Mouse (Mus musculus): ENCODE results near the gene Ucp3.
A peak's percentile ranks its signal among the peaks of the same experiment; 100 is the strongest.

Ucp3 gene

DNA sequence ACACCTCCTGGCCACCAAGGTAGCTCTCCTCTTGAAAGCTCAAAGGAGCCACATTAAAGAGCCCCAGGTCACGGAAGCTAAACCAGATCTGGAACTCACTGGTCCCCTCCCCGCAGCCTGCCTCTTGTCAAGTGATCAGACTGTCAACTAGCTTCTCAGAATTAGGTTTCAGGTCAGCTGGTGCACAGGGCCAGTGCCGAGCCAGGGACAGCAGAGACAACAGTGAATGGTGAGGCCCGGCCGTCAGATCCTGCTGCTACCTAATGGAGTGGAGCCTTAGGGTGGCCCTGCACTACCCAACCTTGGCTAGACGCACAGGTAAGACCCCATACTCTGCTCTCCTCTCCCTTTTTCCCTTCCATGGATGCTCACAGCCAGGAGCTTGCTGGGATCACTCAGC is at the start of gene Ucp3:
Gene Ucp3 (plus strand): TSS at position 214 of the 400 bp plus-strand sequence.
- no peak for ATAC-seq (ENCODE audit: low TSS enrichment)

DNA sequence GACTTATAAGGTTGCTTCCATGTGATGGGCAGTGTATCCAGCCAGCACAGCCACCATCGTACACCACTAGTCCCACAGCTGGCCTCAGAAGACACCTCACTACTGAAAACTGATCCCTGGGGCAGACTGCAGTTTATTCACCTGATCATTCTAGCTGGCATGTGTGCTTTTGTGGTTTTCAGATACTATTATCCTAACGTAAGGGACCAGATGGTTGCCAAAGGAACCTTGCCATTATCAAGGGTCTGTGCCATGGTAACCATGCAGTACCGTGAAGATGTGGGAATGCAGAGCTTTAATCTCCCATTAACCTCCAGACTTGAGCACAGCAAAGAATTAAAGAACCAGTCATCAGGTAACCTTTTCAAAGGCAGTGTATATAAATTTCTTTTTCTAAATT is 47.0 kb upstream of the Ucp3 start:
- no peak for ATAC-seq (ENCODE audit: low TSS enrichment)

DNA sequence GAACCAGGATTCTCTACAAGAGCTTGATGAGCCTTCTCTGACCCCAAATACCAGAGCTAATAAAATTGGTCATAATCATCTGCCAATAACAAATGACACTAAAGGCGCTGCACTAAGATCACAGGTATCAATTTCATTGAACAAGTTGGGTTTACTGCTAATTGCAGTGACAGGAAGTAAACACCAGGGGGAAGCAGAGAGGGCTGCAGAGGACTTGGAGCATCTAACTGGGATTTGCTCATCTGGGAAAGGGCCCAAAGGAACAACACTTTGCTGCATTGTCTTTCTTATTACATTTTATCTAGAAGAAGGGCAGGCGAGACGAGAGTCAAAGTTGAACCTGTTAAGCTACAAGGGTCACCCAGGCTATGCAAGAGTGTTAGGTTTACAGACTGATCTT is 43.7 kb upstream of the Ucp3 start:
- no peak for ATAC-seq (ENCODE audit: low TSS enrichment)

DNA sequence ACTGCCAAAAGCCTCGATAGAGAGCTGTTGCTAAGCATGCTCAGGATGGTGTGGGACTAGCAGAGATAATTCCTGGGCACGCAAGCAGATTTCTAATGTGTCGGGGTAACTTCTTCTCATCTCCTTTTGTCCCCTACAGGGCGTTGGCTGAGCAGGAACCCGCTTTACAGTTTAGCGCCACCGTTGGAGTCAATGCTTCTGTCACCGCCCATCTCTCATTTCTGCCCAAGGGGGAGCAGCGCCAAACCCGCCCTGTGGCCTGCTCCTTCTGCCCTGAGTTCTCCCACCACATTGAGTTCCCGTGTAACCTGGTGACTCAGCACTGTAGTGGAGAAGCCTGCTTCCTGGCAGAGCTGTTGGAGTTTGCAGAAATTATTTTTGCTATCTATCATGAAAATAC is 42.9 kb upstream of the Ucp3 start:
- no peak for ATAC-seq (ENCODE audit: low TSS enrichment)

DNA sequence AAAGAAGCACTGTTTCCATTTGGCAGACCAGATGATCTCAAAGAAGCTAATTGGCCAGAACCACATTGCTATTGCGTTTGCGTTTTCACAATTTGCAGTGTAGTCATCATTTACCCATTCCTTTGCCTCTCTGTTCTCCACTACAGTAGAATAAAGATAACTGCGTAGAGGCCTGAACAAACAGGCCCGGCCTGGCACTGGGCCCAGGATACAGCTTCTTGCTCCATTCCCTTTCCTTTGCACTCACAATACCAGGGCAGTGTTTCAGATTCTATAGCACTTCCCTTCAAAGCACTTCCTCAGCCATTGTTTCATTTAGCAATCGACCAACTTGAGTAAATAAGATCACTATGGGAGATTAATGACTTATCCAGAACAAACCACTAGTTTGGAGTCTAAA is 41.7 kb upstream of the Ucp3 start:
- ATAC-seq (ENCODE audit: low TSS enrichment): no peak

DNA sequence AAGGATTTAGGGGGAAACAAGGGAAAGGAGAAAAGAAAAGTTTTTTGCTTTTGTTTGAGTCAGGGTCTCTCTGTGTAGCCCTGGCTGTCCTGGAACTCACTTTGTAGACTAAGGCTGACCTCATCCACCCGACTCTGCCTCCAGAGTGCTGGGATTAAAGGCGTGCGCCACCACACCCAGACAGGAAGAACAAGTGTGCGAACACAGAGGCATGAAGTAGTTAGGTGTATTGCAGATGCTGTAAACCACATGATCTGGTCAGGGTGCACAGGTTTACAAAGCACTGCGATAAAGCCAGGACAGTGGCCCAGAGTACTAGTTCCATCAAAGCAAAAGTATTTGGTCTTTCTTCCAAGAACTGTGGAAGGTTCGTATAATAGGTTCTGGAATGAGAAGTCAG is 39.5 kb upstream of the Ucp3 start:
- no peak for ATAC-seq (ENCODE audit: low TSS enrichment)

DNA sequence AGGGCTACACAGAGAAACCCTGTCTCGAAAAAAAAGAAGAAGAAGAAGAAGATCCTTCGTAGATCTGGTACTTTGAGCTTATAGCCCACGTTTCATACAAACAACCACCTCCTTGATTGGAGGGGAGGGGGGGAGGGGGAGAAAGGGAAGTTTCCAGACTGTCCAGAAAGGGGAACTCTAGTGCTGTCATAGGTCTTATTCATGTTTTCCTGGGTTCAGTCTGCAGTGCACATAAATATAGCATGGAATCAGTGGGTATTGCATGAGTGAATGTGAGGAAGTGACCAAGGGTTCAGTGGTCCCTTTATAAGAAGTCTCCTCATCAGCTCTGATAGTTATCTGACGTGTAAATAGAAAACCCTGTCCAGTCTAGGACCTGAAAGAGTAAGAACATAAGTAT is 29.1 kb upstream of the Ucp3 start:
- no peak for ATAC-seq (ENCODE audit: low TSS enrichment)

DNA sequence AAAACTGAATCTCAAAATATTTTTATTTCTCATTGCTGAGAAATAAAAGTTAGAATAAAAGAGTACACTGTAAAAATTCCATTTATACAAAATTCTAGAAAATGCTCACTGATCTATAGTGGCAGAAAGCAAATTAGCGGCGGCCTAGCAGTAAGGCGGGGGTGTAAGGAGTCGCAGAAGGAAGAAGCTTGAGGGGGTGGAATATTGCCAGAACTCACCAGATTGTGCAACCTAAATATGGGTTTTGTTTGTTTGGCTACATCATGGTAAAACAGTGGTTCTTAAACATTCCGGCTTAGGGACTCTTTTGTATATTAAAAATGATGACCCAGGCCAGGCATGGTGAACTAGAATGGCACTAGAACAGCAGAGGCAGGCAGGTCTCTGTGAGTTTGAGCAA is 26.5 kb upstream of the Ucp3 start:
- no peak for ATAC-seq (ENCODE audit: low TSS enrichment)

DNA sequence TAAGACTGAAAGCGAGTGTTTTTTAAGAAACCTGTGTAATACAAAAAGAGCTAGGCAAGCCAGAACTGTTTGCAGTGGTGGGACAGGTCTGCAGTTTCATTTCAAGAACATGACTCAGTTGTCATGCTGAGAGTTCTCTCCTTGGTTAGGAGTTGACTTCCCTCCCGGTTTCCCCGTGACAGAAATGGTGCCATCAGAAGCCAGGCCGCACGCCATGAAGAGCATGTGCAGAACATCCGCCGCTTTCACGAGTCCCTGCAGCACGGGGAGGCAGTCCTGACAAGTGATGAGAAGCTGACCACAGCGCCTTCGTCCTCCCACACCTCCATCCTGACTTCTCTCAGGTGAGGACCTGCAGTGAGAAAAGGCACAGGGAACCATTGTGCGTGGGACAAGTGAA is 24.3 kb upstream of the Ucp3 start:
- ATAC-seq (ENCODE audit: low TSS enrichment): no peak

DNA sequence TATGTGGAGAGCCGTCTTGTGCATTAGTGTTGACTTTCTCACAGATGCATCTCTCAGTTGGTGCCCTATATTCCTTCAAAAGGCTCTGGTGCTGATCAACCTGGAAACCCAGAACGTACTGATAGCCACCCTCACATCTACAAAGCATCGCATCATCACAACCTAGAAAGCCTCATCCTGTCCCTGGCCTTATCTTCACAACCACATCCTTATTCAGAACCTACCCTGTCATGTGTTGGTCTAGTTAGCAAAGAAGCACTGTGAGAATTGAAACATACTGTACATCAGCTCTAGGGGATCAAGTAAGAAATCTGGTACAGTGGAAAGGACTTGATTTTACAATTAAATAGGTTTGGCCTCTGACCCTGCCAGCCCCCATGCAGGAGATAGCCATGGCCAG is 23.8 kb upstream of the Ucp3 start:
- no peak for ATAC-seq (ENCODE audit: low TSS enrichment)

DNA sequence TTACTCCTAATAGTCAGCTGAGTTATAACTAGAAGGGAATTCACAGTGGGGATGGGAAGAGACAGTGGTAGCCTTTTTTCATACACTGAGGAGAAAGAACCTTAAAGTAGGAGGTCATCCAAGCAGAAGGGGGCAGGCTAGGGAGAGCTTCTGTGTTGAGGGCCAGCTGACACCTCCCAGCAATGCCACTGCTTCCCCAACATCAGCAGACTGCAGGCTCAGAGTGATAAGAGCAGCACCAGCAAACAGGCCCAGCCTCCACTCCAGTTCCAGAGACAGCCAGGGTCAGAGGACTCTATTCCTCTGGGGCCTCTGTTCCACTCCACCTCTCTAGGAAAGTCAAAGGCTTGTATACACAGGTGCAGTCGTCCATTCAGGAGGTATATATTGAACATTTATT is 14.6 kb upstream of the Ucp3 start:
- ATAC-seq (ENCODE audit: low TSS enrichment): no peak

DNA sequence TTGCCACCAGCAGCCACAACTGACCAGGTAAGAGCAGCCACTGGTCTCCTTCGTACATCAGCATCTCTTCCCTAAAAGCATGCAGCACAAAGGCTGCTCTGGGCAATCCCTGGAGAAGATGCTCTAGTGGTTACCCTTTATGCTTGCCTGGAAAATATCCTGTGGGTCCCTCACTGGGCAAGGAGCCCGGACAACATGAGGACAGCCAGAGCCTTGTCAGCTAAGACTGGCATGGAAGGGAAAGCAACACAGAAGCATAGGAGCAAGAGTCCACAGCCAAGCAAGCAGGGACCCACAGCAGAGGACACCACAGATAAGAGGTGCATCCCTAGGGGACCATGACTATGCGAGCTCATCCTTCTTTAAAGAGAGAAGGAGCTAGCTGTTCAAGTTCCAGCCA is 12.9 kb upstream of the Ucp3 start:
- ATAC-seq (ENCODE audit: low TSS enrichment): no peak

DNA sequence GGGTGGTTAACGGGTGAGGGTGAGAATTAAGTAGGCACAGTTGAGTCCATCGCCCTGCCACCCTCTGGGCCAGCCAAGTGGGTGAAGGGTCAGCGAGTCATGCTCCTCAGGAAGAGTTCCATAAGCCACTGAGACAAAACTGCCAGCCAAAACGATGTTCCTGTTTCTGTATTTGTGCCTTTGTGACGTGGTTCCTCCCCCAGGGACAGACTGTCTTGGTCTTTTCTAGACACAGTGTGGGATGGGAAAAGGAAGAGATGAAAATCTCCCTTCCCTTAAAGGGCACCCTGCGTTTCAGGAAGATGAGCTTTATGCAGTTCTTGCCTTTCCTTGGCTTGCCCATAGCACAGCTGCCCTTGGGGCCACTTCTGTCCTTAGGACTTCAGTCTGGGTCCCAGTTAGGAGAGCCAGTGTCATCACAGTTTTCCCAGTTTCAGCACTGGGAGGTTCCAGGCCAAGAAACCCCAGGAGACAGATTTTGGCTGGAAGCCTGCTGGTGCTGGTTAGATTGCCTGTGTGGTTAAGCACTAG is 11.1 kb upstream of the Ucp3 start:
- ATAC-seq (ENCODE audit: low TSS enrichment): peak; percentile 71

DNA sequence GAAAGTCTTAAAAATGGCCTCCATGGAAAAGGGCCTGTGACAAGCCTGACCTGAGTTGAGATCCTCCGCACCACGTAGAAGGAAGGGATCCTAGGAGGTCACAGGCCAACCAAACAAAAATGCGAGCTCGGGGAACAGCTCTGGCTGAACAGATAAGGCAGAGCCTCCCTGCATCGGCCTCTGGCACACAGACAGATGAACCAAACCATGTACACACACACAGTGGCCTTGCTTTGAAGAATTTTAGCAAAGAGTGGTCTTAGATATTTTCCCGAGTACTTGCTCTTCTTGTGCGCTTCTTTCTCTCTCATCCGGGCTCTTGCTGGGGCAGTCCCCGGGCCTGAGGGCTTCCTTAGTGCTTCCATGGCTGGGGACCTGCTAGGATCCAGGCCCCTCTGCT is 9.6 kb upstream of the Ucp3 start:
- ATAC-seq (ENCODE audit: low TSS enrichment): no peak

DNA sequence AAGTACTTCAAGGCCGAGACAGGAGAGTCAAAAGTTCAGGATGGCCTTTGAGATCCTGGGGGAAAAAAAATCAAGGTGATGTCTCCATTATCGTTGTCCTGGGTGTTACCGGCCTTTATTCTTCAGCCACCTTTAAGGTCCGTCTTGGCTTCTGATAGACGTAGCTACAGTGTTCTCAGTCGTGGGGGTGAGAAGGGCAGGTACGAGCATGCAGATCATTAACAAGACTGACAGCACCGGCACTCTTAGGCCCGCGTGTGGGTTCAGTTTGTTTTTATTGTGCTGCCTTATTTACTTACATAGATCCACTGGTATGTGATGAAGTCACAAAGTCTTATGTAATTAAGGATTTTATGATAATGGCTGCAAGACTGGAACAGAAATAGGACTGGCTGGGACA is 9.0 kb upstream of the Ucp3 start:
- no peak for ATAC-seq (ENCODE audit: low TSS enrichment)

DNA sequence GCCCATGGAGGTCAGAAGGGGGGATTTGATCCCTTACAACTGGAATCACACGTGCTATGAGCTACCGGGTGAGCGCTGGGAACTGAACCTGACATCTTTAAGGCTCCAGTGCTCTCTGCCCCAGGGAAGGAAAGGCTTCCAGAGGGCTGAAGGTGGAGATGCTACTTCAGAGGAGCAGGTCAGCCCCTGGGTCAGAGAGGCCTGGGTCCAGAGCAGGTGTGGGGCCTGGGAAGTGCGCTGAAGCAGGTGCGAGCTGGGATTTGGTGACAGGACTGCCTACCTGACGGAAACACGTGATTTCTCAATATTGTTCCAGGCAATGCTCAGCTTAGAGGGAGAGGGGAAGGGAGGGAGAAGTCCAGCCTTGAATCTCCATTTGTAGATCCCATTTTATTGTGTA is 8.5 kb upstream of the Ucp3 start:
- no peak for ATAC-seq (ENCODE audit: low TSS enrichment)

DNA sequence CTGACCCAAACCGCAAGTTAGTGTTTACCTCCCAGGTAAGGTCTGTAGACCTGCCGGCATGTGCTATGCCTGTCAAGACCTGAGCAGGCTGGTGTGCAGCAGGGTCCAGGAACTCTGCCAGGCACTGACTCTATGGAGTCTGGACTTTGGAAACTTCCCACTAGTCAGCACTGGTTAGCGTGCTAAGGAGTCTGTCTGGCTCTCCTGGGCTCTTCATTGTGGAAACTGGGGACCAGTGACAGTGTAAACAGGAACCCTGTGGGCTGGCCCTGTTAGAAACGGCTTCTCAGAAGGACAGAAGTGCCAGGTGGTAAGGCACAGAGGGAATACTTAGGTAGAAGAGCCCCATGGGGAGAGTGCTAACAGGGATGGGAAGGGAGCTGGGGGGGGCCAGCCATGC is 7.5 kb upstream of the Ucp3 start:
- ATAC-seq (ENCODE audit: low TSS enrichment): no peak

DNA sequence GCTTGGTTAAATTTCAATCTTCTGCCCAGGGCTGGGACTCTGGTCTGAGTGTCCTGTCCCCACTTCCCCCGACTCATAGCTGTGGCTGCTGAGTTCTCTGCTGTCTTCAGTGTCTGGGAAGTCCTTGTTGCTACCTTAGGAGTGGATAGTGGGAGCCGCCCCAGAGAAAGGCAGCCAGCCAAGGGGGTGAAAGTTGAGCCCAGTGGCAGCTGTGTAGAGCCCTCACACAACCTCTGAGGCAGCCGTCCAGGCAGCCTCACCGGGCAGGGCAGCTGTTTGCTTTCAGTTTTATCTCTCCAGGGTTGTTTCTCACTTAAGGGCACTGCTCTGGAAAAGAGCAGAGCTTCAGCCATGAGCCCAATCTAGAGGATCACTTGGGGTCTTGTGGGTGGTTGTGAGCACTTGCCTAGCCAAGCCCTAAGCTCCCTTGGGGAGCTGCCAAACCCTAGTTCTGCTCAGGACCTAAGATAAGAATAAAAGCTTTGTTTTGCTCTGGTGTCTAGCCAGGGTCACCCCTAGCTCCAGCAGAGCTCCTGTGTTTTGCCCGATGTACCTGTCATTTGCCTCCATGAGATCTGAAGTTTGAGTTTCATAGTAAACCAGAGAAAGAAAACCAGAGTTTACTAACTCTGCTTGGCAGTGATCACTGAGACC is 7.0 kb upstream of the Ucp3 start:
- ATAC-seq (ENCODE audit: low TSS enrichment): no peak

DNA sequence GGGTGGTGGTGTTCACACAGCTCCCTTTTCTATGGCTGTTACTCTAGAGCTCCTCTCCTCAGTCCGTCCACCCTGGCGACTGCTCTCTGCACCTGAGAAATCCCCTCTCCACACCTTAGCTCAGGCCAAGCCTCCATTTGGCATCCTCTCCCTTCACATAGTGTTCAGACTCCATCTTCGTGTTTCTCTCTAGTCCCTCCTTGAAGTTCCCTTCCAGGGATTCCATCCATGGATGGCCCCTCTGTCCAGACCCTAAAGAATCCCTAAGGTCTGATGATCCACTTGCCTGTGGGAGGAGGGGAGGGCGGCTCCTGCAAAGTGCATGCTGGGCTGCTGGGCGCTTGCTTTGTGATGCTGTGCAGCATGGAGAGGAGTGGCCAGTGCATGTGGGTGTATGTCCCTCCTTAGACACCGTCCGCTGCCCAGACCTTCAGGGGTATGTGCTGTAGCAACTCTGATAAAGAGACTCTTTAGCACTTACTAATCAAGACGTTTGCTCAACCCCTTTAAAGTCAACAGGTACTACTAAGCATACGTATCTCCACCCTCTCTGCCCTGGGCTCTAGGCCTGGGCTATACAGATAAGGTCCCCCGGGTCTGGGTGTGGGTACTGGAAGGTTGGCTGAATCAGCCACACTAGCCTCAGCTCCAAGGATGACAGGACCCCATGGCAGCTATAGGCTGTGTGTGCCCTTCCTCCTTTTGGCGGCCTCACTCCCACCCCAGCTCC is 5.8 kb upstream of the Ucp3 start:
- no peak for ATAC-seq (ENCODE audit: low TSS enrichment)

DNA sequence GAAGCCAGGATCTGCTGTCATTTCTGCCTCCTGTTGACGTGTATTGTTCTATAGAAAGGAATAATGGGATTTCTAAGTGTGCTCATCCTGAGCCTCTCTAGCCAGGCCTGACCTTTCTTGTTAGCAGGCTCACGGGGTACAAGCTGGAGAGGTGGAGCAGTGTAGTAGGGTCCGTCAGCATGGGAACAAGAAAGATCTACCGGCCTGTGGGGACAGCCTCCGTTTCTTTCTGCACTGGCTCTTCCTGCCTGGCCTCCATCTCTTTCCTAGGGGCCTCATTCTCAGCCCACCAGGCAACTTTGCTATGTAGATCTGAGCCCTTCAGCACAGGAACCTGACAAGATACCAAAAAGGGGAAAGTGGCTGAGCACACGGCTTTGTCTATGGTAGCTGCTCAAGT is 4.0 kb upstream of the Ucp3 start:
- ATAC-seq (ENCODE audit: low TSS enrichment): no peak

DNA sequence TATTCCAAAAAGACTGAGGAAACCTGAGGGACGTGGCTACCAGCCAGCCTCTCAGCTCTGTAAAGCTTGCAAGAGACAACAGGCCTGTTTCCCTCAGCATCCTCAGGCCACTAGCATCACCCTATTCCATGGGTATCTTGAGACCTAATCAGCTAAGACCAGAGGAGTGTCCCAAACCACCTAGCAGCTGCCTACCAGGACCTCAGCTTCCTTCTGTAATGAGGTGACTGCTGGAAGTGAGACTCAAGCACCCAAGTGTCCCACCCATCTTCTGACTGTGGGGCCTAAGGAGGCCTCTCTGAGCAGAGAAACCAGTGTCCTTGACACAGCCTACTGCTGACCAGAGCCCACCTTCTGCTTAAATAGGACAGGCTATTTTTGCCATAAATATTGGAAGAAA is 3.3 kb upstream of the Ucp3 start:
- ATAC-seq (ENCODE audit: low TSS enrichment): no peak

DNA sequence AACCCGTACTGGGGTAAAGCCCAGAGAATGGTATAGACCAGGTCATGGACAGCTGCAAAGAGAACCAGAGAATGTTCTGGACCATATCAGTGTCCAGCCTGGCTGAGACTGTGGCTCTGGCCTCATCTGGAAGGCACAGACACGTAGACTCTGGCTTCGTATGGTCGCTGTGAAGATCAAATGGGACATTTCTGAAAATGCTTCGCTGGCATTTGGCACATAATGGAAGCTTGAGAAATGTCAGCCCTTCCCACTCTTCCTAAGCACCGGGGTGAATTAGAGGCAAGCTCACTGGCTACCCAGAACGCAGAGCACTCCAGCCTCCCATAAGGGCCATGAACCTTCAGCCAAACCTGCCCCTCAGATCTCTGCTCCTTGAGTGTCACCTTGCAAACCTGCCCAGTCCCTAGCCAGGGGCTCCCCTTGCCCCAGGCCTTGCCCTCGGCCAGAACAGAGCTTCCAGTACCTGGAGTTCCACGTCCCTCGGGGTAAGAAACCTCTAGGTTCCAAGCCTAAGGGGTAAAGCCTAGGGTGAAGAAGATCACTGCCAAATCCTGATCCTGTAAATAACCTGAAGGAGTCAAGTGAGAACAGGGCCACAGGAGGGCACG is 1.9 kb upstream of the Ucp3 start:
- no peak for ATAC-seq (ENCODE audit: low TSS enrichment)

DNA sequence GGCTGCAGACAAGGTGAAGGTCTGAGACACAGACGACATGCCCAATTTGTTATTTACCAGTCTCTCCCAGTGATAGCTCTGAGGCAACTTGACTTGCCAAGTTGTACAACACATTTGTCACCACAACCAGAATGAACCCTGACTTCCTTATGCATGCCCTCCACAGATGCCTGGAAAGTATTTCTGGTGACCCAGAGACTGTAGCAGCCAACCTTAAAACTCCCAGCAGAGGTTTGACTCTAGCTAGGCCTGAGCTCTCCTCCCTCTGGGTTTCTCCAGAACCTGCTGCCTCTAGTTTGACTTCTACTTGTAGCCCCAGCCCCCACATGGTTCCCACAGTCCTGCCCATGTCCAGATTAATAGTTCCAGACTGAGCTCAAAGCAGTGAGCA is 1.4 kb upstream of the Ucp3 start:
- ATAC-seq (ENCODE audit: low TSS enrichment): no peak
